Mouse (Mus musculus) embryonic facial prominence, embryonic 14.5 days (tissue): ENCODE measurements around the gene Cct7. TPM values are rescaled to one million over a fixed set of nuclear protein-coding genes. Genes with fewer than 3 reads are reported as not detected.

ENCODE experiments used
- ATAC-seq: fragments of 200-750 bp; cut with Nextera tagmentation; 2 replicates; pipeline ENCODE4 v1.8.0; 2017; ENCODE audit warnings: low read depth, moderate number of reproducible peaks, moderate TSS enrichment
- DNase-seq: peaks from one replicate; pipeline ENCODE4 v3.0.0-alpha.2; 2015; ENCODE audit warnings: low spot score
- H3K27ac ChIP-seq: fragments of 300-500 bp; sonication (generic); replicated peaks from 2 replicates; pipeline ENCODE4 v1.5.1; 2014; ENCODE audit warnings: low read depth, mild to moderate bottlenecking, low read length, moderate library complexity
- H3K27me3 ChIP-seq: fragments of 300-500 bp; sonication (generic); replicated peaks from 2 replicates; pipeline ENCODE4 v1.6.1; 2014; ENCODE audit warnings: low read length; ENCODE audit not compliant: control insufficient read depth, insufficient read depth
- H3K36me3 ChIP-seq: fragments of 300-500 bp; sonication (generic); 2 replicates; pipeline ENCODE4 v1.6.1; 2014; ENCODE audit warnings: low read length, mixed read lengths; ENCODE audit not compliant: control insufficient read depth, insufficient read depth
- H3K4me1 ChIP-seq: fragments of 300-500 bp; sonication (generic); 2 replicates; pipeline ENCODE4 v1.6.1; 2014; ENCODE audit warnings: antibody characterized with exemption, low read length; ENCODE audit not compliant: control insufficient read depth, insufficient read depth
- H3K4me2 ChIP-seq: fragments of 300-500 bp; sonication (generic); 2 replicates; pipeline ENCODE4 v1.6.1; 2014; ENCODE audit warnings: low read depth, mild to moderate bottlenecking, low read length, moderate library complexity, mixed read lengths
- H3K4me3 ChIP-seq: fragments of 300-500 bp; sonication (generic); 2 replicates; pipeline ENCODE4 v1.5.1; 2014; ENCODE audit warnings: low read depth, mild to moderate bottlenecking, low read length
- H3K9ac ChIP-seq: fragments of 300-500 bp; sonication (generic); 2 replicates; pipeline ENCODE4 v1.6.1; 2014; ENCODE audit warnings: low read depth, mild to moderate bottlenecking, low read length, moderate library complexity, mixed read lengths
- H3K9me3 ChIP-seq: fragments of 300-500 bp; sonication (generic); 2 replicates; pipeline ENCODE4 v1.6.1; 2016; ENCODE audit warnings: low read length; ENCODE audit not compliant: control insufficient read depth
- WGBS: fragments of 180-500 bp; shearing (Covaris S2); extraction: QIAGEN DNeasy Blood & Tissue Kit; methylation state at CpG from one replicate; pipeline ENCODE4 v1.1.7; 2014; 5-methylcytosine and 5-hydroxymethylcytosine counted together
- polyA plus RNA-seq: library from polyadenylated mRNA; unstranded; fragments of >200 nt; fragmentation: Nextera tagmentation; extraction: Ambion mirVana; gene quantifications from 2 replicates; pipeline ENCODE4 v1.2.1, GENCODE M21; 2014

Gene Cct7
- polyA plus RNA-seq, 1 experiment from 2014 or later = 448 TPM

- Histone ChIP-seq H3K9me3 (no peaks in the 10 kb centered on the region), H3K36me3 (no peaks in the 10 kb centered on the region), H3K9ac (0 out of 2 replicates have a peak overlapping the region, but pooled peaks have one; percentile 8), H3K27me3 (peaks cover 59% of the 10 kb centered on the region), H3K4me3 (peak overlapping the region; percentile 39), H3K27ac (no peak overlapping the region), H3K4me2 (peak overlapping the region; percentile 56), H3K4me1 (peaks cover 9% of the 10 kb centered on the region)
- WGBS = 3% methylated on average over 56 of the region's 92 CpGs
- ATAC-seq = no peak
- peak; percentile 24 for DNase-seq
These were observed 32.8 kb downstream of the Cct7 start for GRCm38 (mm10) chr6:85483843-85484721.

GRCm38 (mm10) chr6:85485738-85486137, 34.4 kb downstream of the Cct7 start:
- Histone ChIP-seq H3K27me3 (peaks cover 59% of the 10 kb centered on the region), H3K27ac (no peak overlapping the region), H3K4me3 (no peak overlapping the region), H3K9me3 (no peaks in the 10 kb centered on the region), H3K36me3 (no peaks in the 10 kb centered on the region), H3K9ac (no peak overlapping the region), H3K4me1 (peaks cover 9% of the 10 kb centered on the region), H3K4me2 (no peak overlapping the region)
- DNase-seq = peak; percentile 30
- no peak for ATAC-seq
- 68% methylated on average over 2 of the region's 2 CpGs for WGBS

GRCm38 (mm10) chr6:85488510-85488909, 37.2 kb downstream of the Cct7 start:
- Histone ChIP-seq H3K4me1 (peaks cover 9% of the 10 kb centered on the region), H3K27ac (no peak overlapping the region), H3K27me3 (peaks cover 33% of the 10 kb centered on the region), H3K9ac (no peak overlapping the region), H3K36me3 (no peaks in the 10 kb centered on the region), H3K4me2 (no peak overlapping the region), H3K4me3 (no peak overlapping the region), H3K9me3 (no peaks in the 10 kb centered on the region)
- WGBS = 74% methylated on average over 4 of the region's 4 CpGs
- DNase-seq (no peak), ATAC-seq (no peak)

GRCm38 (mm10) chr6:85489717-85490116, 38.4 kb downstream of the Cct7 start:
- no peak overlapping the region for H3K9ac ChIP-seq
- no peaks in the 10 kb centered on the region for H3K36me3 ChIP-seq
- no peak for DNase-seq
- 65% methylated on average over 3 of the region's 3 CpGs for WGBS
- ATAC-seq = no peak
- H3K4me2 ChIP-seq = no peak overlapping the region
- H3K27ac ChIP-seq = no peak overlapping the region
- no peak overlapping the region for H3K4me3 ChIP-seq
- H3K4me1 ChIP-seq = 0 out of 2 replicates have a peak, but pooled peaks cover 1% of the 10 kb centered on the region
- H3K27me3 ChIP-seq = peaks cover 21% of the 10 kb centered on the region
- H3K9me3 ChIP-seq = no peaks in the 10 kb centered on the region

- H3K27ac ChIP-seq = no peak overlapping the region
- no peak for DNase-seq
- 90% methylated on average over 4 of the region's 4 CpGs for WGBS
- no peaks in the 10 kb centered on the region for H3K4me1 ChIP-seq
- H3K27me3 ChIP-seq = peaks cover 15% of the 10 kb centered on the region
- no peak overlapping the region for H3K9ac ChIP-seq
- no peak for ATAC-seq
- no peak overlapping the region for H3K4me2 ChIP-seq
- H3K4me3 ChIP-seq = no peak overlapping the region
- no peaks in the 10 kb centered on the region for H3K36me3 ChIP-seq
- no peaks in the 10 kb centered on the region for H3K9me3 ChIP-seq
These were observed 38.9 kb downstream of the Cct7 start for GRCm38 (mm10) chr6:85490252-85490651.

- no peak for ATAC-seq
- H3K27me3 ChIP-seq = 0 out of 2 replicates have a peak, but pooled peaks cover 3% of the 10 kb centered on the region
- 40% methylated on average over 3 of the region's 3 CpGs for WGBS
These were observed 40.3 kb downstream of the Cct7 start for GRCm38 (mm10) chr6:85491606-85492005.

GRCm38 (mm10) chr6:85496976-85497375, 45.7 kb downstream of the Cct7 start:
- Histone ChIP-seq H3K9me3 (no peaks in the 10 kb centered on the region), H3K27me3 (no peaks in the 10 kb centered on the region)

More at GRCm38 (mm10) chr6:85491606-85492005, 40.3 kb downstream of the Cct7 start:
- H3K9ac ChIP-seq = no peak overlapping the region
- no peak overlapping the region for H3K4me2 ChIP-seq
- H3K27ac ChIP-seq = no peak overlapping the region
- no peaks in the 10 kb centered on the region for H3K36me3 ChIP-seq
- H3K9me3 ChIP-seq = no peaks in the 10 kb centered on the region
- DNase-seq = no peak
- no peak overlapping the region for H3K4me3 ChIP-seq
- no peaks in the 10 kb centered on the region for H3K4me1 ChIP-seq

GRCm38 (mm10) chr6:85498147-85498546, 46.8 kb downstream of the Cct7 start:
- Histone ChIP-seq H3K9me3 (no peaks in the 10 kb centered on the region), H3K4me2 (no peak overlapping the region), H3K4me1 (no peaks in the 10 kb centered on the region), H3K9ac (no peak overlapping the region), H3K36me3 (no peaks in the 10 kb centered on the region), H3K4me3 (no peak overlapping the region), H3K27me3 (no peaks in the 10 kb centered on the region), H3K27ac (no peak overlapping the region)
- WGBS = 61% methylated on average over 9 of the region's 9 CpGs
- no peak for ATAC-seq
- no peak for DNase-seq

More at GRCm38 (mm10) chr6:85496976-85497375, 45.7 kb downstream of the Cct7 start:
- ATAC-seq (no peak), DNase-seq (no peak)
- Histone ChIP-seq H3K27ac (no peak overlapping the region), H3K4me2 (no peak overlapping the region), H3K36me3 (no peaks in the 10 kb centered on the region), H3K9ac (no peak overlapping the region), H3K4me1 (no peaks in the 10 kb centered on the region), H3K4me3 (no peak overlapping the region)

- no peaks in the 10 kb centered on the region for H3K4me1 ChIP-seq
These were observed 49.1 kb downstream of the Cct7 start for GRCm38 (mm10) chr6:85500416-85500815.

More at GRCm38 (mm10) chr6:85500416-85500815, 49.1 kb downstream of the Cct7 start:
- no peak overlapping the region for H3K9ac ChIP-seq
- H3K27me3 ChIP-seq = 0 out of 2 replicates have a peak, but pooled peaks cover 4% of the 10 kb centered on the region
- no peak overlapping the region for H3K4me3 ChIP-seq
- no peaks in the 10 kb centered on the region for H3K36me3 ChIP-seq
- DNase-seq (no peak), ATAC-seq (no peak)
- H3K27ac ChIP-seq = no peak overlapping the region
- 67% methylated on average over 1 of the region's 1 CpGs for WGBS
- H3K4me2 ChIP-seq = no peak overlapping the region
- no peaks in the 10 kb centered on the region for H3K9me3 ChIP-seq
